Mouse (Mus musculus): ENCODE data around the gene Gm9913. TPM values are rescaled to one million over a fixed set of nuclear protein-coding genes. Genes with fewer than 3 reads are reported as not detected.

Gene Gm9913
- total RNA-seq, 2 experiments from 2014 or later: 0.09 TPM; not detected in 1

DNA sequence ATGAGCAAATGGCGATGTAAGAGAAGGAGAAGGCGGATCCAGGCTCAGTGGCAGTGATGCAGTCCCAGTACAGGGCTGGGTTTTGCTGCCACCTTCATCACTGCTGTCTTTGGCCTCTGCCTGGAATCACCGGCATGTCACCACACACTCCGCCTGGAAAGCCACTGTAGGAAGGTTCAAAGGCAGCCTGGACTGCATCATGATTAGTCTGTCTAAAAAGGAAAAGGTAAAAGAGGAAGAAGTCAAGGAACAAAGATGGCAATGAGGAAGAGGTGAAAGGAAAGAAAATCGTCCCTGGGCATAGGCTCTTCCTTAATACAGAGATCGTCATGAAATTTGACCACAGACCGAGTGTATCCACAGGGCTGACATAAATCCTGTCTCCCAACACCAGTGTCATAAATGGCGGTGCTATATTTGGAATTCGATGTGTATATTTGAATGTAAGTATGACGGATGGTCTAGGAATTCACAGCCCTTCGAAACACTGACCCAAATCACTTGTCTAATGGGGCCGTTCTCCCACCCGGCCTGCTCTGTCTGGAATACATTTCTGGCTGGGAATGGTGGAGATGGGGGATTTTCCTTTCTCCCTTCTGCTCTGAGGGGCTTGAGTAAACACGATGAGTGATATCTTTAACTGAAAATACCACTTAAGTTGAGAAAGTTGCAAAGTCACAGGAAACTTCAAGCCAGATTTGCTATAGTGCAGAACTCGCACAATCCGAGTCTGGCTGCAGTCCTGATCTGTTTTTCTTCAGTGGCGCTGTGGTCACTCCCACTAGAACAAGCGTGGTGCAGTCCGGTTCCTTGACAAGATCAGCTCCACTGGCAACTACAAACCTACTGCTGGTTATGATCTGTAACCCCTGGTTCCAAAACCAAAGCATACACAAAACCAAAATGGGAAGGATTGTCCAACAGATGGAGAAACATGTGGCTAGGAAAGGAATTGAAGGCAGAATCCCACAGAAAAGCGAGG is 9.8 kb upstream of the Gm9913 start:
- DNase-seq (ENCODE audit: low spot score): no peak

GRCm38 (mm10) chr2:125496696-125497095 is 8.2 kb upstream of the Gm9913 start:
- DNase-seq (ENCODE audit: low spot score): no peak

DNA sequence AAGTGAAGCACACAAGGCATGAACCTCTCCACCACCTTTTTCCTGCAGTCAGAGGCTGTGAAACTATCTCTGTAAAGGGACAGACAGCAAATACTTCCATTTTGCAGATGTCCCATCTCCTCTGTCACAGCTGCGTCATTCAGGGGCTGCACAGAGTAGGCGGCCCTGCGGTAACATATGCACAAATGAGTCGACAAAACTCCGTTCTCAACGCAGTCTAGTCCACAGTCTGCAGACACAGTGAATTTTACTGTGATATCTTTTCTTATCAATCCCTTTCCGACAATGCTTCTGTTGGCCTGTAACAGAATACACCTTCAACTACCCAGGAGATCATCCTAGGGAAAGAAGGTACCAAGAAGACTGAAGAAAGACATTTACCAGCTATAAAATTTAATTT is 6.7 kb upstream of the Gm9913 start:
- DNase-seq (ENCODE audit: low spot score): no peak

GRCm38 (mm10) chr2:125501526-125501925 is 3.4 kb upstream of the Gm9913 start:
- no peak for DNase-seq (ENCODE audit: low spot score)

- DNase-seq (ENCODE audit: low spot score): peak; percentile 30
These were observed 942 bp downstream of the Gm9913 start for GRCm38 (mm10) chr2:125505746-125506315.

- peak; percentile 72 for DNase-seq (ENCODE audit: low spot score)
These were observed 1.6 kb downstream of the Gm9913 start for GRCm38 (mm10) chr2:125506316-125507054.

GRCm38 (mm10) chr2:125507893-125508292 is 3.0 kb downstream of the Gm9913 start, which contains the start of gene Fbn1:
Gene Fbn1, minus strand, starts transcription at chr2:125507993.
- no peak for DNase-seq (ENCODE audit: low spot score)

GRCm38 (mm10) chr2:125508381-125508780 is 3.5 kb downstream of the Gm9913 start:
- no peak for DNase-seq (ENCODE audit: low spot score)

GRCm38 (mm10) chr2:125510752-125511151 is 5.9 kb downstream of the Gm9913 start:
- DNase-seq (ENCODE audit: low spot score): peak; percentile 59

DNA sequence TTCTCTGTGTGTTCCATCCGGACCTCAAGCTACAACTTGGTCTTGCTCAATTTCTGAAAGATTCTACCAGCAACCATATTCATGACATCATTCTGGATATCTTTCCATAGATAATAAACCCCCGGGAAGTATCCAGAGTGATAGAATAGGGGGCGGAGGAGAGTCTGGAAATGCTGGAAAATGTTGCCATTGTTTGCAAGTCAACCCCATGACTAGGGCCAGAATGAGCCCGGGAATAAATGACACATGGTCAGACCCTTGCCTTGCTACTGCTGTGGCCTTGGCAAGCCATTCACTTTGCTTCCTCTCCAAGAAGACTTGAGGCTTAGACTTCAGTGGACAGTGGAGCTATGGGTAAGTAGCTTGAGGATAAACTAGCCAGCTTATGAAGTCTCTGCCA is 7.0 kb downstream of the Gm9913 start:
- no peak for DNase-seq (ENCODE audit: low spot score)

DNA sequence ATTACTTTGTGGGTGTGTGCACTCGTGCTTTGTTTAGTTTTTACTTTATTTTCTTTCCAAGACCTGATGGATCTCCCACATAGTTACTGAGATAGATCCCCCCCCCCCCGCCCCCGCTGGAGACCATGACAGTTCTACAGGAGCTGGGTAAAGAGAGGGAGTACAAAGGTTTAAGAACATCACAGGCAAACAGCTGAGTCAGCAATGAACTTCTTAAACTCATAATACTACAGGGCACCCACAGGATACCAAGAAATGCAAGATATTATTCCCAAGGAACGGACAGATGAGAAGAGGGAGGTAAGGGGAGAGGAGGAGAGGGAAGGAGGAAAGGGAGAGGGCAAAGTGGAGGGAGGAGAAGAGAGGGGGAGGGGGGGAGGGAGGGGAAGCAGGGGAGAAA is 7.7 kb downstream of the Gm9913 start:
- DNase-seq (ENCODE audit: low spot score): no peak

DNA sequence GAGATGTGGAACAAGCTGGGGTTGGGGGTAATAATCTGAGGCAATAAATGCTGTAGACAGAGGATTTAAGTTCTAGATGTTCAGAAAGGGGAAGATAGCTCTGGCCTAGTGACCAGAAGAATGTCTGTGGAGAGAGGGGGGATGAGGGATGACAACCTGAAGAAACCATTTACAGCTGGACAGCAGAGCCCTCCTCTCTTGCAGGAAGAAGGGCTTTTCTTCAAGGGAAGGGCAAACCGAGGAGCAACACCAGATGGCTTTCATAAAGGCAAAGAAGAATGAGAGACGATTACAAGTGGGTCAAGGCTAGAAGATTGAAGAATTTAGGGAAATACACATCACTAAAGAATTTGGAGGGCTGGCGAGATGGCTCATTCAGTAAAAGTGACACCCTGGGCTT is 9.5 kb downstream of the Gm9913 start:
- no peak for DNase-seq (ENCODE audit: low spot score)

DNA sequence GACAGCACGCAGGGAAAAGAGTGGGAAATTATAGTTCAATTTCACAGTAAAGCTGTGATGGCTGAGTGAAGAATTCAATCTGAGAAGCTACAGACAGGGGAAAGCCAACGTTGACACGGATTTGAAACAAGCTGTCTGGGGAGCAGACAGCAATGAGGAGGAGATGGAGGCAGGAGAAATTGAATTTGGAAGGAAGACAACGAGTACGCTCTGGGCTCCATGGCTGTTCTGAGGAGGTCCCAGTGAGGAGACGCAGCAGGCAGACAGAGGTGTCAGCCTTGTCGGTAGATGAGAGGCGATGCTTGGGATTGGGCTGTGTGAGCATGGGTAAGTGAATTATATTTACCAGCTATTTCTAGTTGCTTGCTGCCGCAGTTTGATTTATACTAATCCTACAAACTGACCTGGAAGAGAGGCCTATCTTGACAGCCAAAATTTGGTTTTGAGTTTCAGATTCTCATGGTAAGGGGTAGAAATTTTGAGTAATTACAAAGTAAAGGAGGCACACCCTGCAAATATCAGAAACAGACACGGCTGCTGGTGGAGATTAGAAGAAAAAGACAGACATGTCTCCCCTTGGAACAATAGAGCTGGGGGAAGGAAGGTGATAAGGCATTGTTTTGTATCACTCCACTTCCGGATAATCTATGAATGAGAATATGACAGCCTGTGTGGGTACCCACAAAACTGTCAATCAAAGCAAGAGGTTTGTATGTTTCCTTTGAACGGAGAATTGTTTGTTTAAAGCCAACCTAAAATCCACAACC is 10.6 kb downstream of the Gm9913 start:
- DNase-seq (ENCODE audit: low spot score): no peak

GRCm38 (mm10) chr2:125516594-125516993 is 11.7 kb downstream of the Gm9913 start:
- peak; percentile 67 for DNase-seq (ENCODE audit: low spot score)

DNA sequence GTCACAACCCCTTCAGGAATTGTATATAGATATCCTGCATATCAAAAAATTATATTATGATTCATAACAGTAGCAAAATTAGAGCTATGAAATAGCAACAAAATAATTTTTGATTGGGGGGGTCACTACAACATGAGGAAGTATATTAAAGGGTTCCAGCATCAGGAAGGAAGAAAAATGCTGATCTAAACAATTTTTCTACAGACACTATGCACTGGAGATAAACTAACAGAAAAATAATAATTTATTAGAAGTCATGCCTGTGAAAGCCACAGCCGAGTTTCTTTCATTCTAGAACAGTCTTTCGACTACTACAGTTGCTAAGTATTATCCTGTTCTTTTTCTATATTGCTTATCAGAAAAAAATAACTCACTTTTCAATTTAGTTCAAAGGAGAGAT is 20.6 kb downstream of the Gm9913 start:
- no peak for DNase-seq (ENCODE audit: low spot score)

GRCm38 (mm10) chr2:125526566-125526965 is 21.7 kb downstream of the Gm9913 start:
- DNase-seq (ENCODE audit: low spot score): no peak

DNA sequence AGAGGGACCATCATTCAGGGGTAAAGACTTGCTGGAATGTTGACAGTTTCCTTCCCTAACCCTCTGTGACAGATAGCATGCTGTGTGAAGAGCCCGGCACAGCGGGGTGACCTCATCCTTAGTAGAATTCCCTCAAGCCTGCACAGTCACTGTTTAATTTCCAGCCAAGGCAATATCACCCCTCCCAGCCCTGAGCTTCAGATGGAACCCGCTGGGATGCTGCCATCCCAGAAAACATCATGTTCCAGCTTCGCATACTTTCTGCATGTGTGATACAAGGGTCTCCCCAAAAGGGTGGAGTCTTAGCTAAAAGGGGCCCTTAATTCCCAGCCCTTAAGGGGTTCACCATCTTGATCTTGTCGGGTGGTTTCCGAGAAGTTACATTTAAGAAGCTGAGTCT is 25.8 kb downstream of the Gm9913 start:
- DNase-seq (ENCODE audit: low spot score): peak; percentile 73

GRCm38 (mm10) chr2:125539640-125540039 is 34.8 kb downstream of the Gm9913 start:
- no peak for DNase-seq (ENCODE audit: low spot score)

GRCm38 (mm10) chr2:125540579-125540978 is 35.7 kb downstream of the Gm9913 start:
- no peak for DNase-seq (ENCODE audit: low spot score)

DNA sequence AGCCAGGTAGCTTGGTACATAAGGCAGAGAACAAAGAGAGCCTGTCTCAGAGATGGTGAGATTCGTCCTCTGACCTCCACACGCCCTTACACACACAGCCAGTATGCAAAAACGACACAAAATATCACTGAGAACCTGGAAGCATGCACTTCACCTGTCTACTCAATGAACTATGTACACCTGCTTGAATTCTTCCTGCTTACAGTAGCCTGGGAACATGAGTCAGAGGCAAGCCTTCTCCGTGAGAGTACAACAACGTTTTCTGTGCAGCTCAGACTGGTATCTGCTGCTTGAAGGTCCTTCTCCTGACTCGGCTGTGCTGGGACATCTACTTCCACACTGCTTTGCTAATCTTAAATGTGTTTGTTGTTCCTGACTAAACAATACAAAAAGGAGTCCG is 36.6 kb downstream of the Gm9913 start:
- DNase-seq (ENCODE audit: low spot score): no peak

- DNase-seq (ENCODE audit: low spot score): no peak
These were observed 38.8 kb downstream of the Gm9913 start for GRCm38 (mm10) chr2:125543646-125544045.
